Mouse (Mus musculus): Measurements from ENCODE around the gene Epn2. TPM values are rescaled to one million over a fixed set of nuclear protein-coding genes. Genes with fewer than 3 reads are reported as not detected.

Epn2 gene
- total RNA-seq, 2 experiments from 2014 or later = 19.7 to 24.7 TPM

DNA sequence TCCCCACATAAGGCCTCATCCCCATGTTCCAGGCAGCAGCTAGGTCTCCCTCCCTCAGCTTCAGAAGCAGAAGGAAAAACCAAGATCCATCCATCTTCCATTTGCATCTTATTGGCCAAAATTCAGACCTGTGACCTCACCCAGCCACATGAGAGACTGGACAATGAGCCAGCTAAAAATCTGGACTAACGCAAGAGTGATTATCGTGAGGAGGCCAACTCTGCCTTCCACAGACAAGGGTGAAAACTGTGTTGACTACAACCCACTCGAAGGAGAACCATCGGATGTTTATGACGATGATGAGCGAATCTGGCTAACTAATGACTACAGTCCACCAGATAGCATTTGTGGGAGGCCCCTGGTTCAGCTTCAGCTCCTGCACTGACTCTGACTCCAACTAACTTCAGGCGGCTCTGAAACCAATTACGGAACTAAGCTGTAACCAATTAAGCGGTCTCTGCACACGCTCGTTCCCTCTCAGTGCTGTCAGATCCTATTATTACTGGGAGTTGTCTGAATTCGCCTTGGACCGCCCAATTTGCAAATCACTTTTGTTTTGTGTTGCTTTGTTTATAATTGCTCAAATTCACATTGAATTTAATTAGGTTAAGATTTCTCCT is 96.2 kb downstream of the Epn2 start:
- Histone ChIP-seq H3K4me3 (no peak overlapping the region), H3K27ac (peak overlapping the region; percentile 67; the same call in 1 of the 2 replicates)
- DNase-seq = no peak
- TF ChIP-seq CTCF (IDR thresholded peaks at IDR 0.05) = no peak
- intact Hi-C loops (cut with DNase I) = no loop called here

- intact Hi-C loops (cut with DNase I) = no loop called here
- DNase-seq = no peak
These were observed 98.0 kb downstream of the Epn2 start for GRCm38 (mm10) chr11:61481239-61482090.

GRCm38 (mm10) chr11:61478788-61479187 is 100.7 kb downstream of the Epn2 start:
- intact Hi-C loops (cut with DNase I) = no loop called here
- TF ChIP-seq CTCF (IDR thresholded peaks at IDR 0.05) = no peak
- Histone ChIP-seq H3K27ac (no peak overlapping the region), H3K4me3 (no peak overlapping the region)
- no peak for DNase-seq

More at GRCm38 (mm10) chr11:61481239-61482090, 98.0 kb downstream of the Epn2 start:
- no peak overlapping the region for H3K27ac ChIP-seq
- H3K4me3 ChIP-seq = no peak overlapping the region
- TF ChIP-seq CTCF (IDR thresholded peaks at IDR 0.05) = no peak

- intact Hi-C loops (cut with DNase I) = no loop called here
- H3K27ac ChIP-seq = no peak overlapping the region
- TF ChIP-seq CTCF (IDR thresholded peaks at IDR 0.05) = no peak
- DNase-seq = no peak
- H3K4me3 ChIP-seq = peak overlapping the region; percentile 62
These were observed 101.7 kb downstream of the Epn2 start for GRCm38 (mm10) chr11:61477566-61478508.

DNA sequence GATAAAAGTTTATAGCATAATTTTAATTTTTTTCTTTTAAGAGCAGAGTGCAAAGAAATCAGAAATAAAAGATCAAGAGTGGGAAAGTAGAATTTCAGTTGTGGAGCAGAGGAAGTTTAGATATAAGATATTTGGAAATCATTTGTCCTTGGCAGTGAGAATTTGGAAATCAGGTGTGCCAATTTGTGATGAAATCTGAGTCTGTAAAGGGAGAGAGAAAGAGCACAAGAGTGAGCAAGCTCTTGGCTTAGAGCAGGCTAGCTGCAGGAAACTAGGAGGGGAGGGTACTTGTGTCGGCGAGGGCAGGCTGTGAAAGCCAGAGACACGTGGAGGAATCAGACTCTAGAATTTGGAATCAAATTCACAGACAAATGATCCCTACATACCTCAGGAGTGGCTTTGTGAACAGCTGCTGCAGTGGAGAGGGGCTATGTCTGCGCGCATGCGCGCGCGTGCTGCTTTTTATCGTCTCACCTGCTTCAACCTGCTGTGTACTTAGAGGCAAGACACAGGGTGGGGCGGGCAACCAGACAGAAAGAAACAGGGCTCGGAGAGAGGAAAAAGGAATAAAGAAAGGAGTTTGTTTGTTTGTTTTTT is 102.6 kb downstream of the Epn2 start:
- Histone ChIP-seq H3K27ac (no peak overlapping the region), H3K4me3 (peak overlapping the region; percentile 62)
- intact Hi-C loops (cut with DNase I) = no loop called here
- TF ChIP-seq CTCF (IDR thresholded peaks at IDR 0.05) = no peak
- DNase-seq = no peak

DNA sequence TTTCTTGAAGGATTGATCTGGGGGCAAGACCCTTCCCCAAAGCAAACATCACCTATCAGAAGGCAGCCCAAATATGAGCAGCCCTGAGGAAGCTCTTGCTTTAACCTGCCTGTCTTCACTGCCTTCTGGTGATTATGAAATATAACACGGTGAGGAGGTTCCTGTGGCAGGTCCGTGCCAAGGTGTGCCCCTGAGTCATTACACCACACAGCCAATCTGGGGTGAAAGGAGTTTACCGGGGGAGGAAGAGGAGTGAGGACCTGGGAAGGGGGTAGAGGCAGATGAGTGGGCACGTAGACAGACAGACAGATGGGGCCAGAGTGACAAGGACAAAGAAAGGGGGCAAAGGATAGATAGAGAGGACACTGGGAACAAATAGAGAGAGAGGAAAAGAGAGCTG is 105.9 kb downstream of the Epn2 start:
- intact Hi-C loops (cut with DNase I) = no loop called here
- H3K27ac ChIP-seq = no peak overlapping the region
- no peak overlapping the region for H3K4me3 ChIP-seq
- TF ChIP-seq CTCF (IDR thresholded peaks at IDR 0.05) = no peak
- no peak for DNase-seq

- DNase-seq = no peak
- intact Hi-C loops (cut with DNase I) = no loop called here
These were observed 108.6 kb downstream of the Epn2 start for GRCm38 (mm10) chr11:61470880-61471279.

DNA sequence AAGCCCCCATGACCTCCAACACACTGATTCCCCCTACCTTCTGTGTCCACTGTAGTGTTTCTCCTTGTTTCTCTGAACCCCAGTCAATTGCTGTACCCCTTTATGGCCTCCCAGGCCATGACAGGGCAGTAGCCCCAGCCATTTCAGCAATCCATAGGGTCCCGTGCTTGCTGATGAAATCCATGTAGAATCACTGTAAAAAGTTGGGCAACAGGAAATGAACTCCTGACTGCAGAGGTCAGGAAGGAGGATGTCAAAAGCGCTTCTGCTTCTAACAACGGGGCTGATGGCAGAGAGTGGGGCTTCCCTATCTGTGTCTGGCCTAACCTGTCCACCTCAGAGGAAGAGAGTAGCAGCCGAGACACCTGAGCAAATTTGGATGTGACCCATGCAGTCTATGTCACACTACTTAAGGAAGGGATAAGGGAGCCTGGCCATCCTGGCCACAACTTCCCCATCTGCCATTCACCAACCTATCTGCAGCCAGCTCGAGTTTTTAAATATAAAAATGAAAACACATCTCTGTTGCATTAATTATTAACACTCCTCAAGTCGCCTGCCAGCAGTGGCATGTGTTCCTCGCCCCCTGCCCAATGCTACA is 110.1 kb downstream of the Epn2 start:
- TF ChIP-seq CTCF (IDR thresholded peaks at IDR 0.05) = no peak

More at GRCm38 (mm10) chr11:61470880-61471279, 108.6 kb downstream of the Epn2 start:
- Histone ChIP-seq H3K4me3 (no peak overlapping the region), H3K27ac (no peak overlapping the region)
- TF ChIP-seq CTCF (IDR thresholded peaks at IDR 0.05) = no peak

DNA sequence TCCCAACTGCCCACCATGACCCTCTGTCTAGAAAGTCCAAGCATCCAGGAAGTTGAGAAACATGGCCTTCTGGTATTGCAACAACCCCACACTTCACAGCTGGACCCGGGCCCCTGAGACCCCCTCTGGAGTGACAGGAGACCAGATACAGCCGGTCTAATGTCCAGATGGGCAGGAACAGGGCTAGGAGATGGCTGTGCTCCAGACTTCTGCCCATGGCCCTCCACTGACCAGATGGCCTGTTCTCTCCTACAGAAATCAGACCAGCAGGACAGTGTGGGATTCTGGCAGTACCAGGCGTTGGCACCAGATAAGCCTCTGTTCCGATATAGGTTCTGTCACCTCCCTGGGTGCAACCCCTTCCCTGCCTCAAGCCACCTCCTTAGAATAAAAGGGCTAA is 111.0 kb downstream of the Epn2 start:
- TF ChIP-seq CTCF (IDR thresholded peaks at IDR 0.05) = no peak
- Histone ChIP-seq H3K27ac (no peak overlapping the region), H3K4me3 (no peak overlapping the region)
- DNase-seq = no peak
- intact Hi-C loops (cut with DNase I) = no loop called here

More for the DNA sequence above, 110.1 kb downstream of the Epn2 start:
- no peak overlapping the region for H3K4me3 ChIP-seq
- DNase-seq = no peak
- intact Hi-C loops (cut with DNase I) = no loop called here
- no peak overlapping the region for H3K27ac ChIP-seq

Other genes with a start within 250 kb of the Epn2 start
- not detected for gene Slc47a2, start 236.8 kb downstream of the Epn2 start, total RNA-seq (2021)
- gene Slc47a1, start 201.3 kb downstream of the Epn2 start, total RNA-seq (2021) = 10 to 100 TPM; 13.4 to 24.4 TPM
- under 1 TPM in 1 of 2 experiments, not detected in 1; 0.11 TPM for gene Rnf112, start 125.6 kb downstream of the Epn2 start, total RNA-seq (2021)
- gene Mfap4, start 94.3 kb downstream of the Epn2 start, total RNA-seq (2021) = 10 to 100 TPM in 1 of 2 experiments, 1 to 10 TPM in 1; 6.9 to 36.6 TPM
- gene Mapk7, start 85.3 kb downstream of the Epn2 start, total RNA-seq (2021) = 1 to 10 TPM; 2.7 to 2.9 TPM
- gene B9d1, start 74.5 kb downstream of the Epn2 start, total RNA-seq (2021) = 1 to 10 TPM; 3.4 to 7.0 TPM
- 1 to 10 TPM; 3.2 to 3.3 TPM for gene Grap, start 73.6 kb upstream of the Epn2 start, total RNA-seq (2021)
- gene Fam83g, start 104.4 kb upstream of the Epn2 start, total RNA-seq (2021) = under 1 TPM; 0.28 to 0.33 TPM
- not detected for gene Slc5a10, start 141.1 kb upstream of the Epn2 start, total RNA-seq (2021)
- 1 to 10 TPM; 4.4 to 4.5 TPM for gene Prpsap2, start 182.4 kb upstream of the Epn2 start, total RNA-seq (2021)